Mouse (Mus musculus) c-Kit-positive CD71-positive TER-119-positive erythroid progenitor cells, embryonic 14.5 days (primary cell): ENCODE measurements around the gene Utrn.

ENCODE experiments used
- DNase-seq: peaks from one replicate; pipeline ENCODE4 v3.0.0-alpha.2; 2013; ENCODE audit warnings: low spot score

The Utrn gene

GRCm38 (mm10) chr10:12534801-12535200 is 334.4 kb downstream of the Utrn start:
- DNase-seq = peak; percentile 47

- DNase-seq = no peak
Observed at GRCm38 (mm10) chr10:12534301-12534700, 334.9 kb downstream of the Utrn start.

GRCm38 (mm10) chr10:12522078-12522477 is 347.1 kb downstream of the Utrn start:
- no peak for DNase-seq

- DNase-seq = no peak
Observed at GRCm38 (mm10) chr10:12518162-12518561, 351.0 kb downstream of the Utrn start.

- DNase-seq = no peak
Observed at GRCm38 (mm10) chr10:12505568-12505967, 363.6 kb downstream of the Utrn start.

- DNase-seq = no peak
Observed at GRCm38 (mm10) chr10:12500489-12500888, 368.7 kb downstream of the Utrn start.

- DNase-seq = no peak
Observed at GRCm38 (mm10) chr10:12497555-12497954, 371.6 kb downstream of the Utrn start.

GRCm38 (mm10) chr10:12489551-12490177 is 379.5 kb downstream of the Utrn start:
- no peak for DNase-seq

- no peak for DNase-seq
Observed at GRCm38 (mm10) chr10:12488518-12488917, 380.6 kb downstream of the Utrn start.

- no peak for DNase-seq
Observed at GRCm38 (mm10) chr10:12488117-12488516, 381.0 kb downstream of the Utrn start.

GRCm38 (mm10) chr10:12483494-12483893 is 385.7 kb downstream of the Utrn start:
- DNase-seq = no peak

- no peak for DNase-seq
Observed at GRCm38 (mm10) chr10:12482975-12483374, 386.2 kb downstream of the Utrn start.

GRCm38 (mm10) chr10:12474850-12475621 is 394.1 kb downstream of the Utrn start:
- no peak for DNase-seq

GRCm38 (mm10) chr10:12469391-12470057 is 399.6 kb downstream of the Utrn start:
- no peak for DNase-seq

GRCm38 (mm10) chr10:12467544-12467943 is 401.6 kb downstream of the Utrn start:
- DNase-seq = no peak

GRCm38 (mm10) chr10:12460945-12461344 is 408.2 kb downstream of the Utrn start:
- DNase-seq = no peak

GRCm38 (mm10) chr10:12456867-12457266 is 412.3 kb downstream of the Utrn start:
- DNase-seq = no peak

- no peak for DNase-seq
Observed at GRCm38 (mm10) chr10:12452641-12453040, 416.5 kb downstream of the Utrn start.

GRCm38 (mm10) chr10:12444122-12444521 is 425.0 kb downstream of the Utrn start:
- DNase-seq = no peak

- no peak for DNase-seq
Observed at GRCm38 (mm10) chr10:12433161-12433560, 436.0 kb downstream of the Utrn start.

- DNase-seq = no peak
Observed at GRCm38 (mm10) chr10:12430399-12430798, 438.8 kb downstream of the Utrn start.

- no peak for DNase-seq
Observed at GRCm38 (mm10) chr10:12426866-12427265, 442.3 kb downstream of the Utrn start.

- no peak for DNase-seq
Observed at GRCm38 (mm10) chr10:12424944-12425343, 444.2 kb downstream of the Utrn start.
